Mouse (Mus musculus) lung, embryonic 15.5 days (tissue): ENCODE data around the gene Zkscan6. TPM values are rescaled to one million over a fixed set of nuclear protein-coding genes. Genes with fewer than 3 reads are reported as not detected.
A peak's percentile ranks its signal among the peaks of the same experiment; 100 is the strongest.

Experiments
- ATAC-seq: fragments of 200-750 bp; cut with Nextera tagmentation; 2 replicates; pipeline ENCODE4 v1.8.0; 2017; ENCODE audit warnings: moderate number of reproducible peaks, borderline replicate concordance; ENCODE audit not compliant: low FRiP score, low TSS enrichment; ENCODE audit errors: extremely low read depth
- H3K27ac ChIP-seq: fragments of 300-500 bp; sonication (generic); 2 replicates; pipeline ENCODE4 v1.5.1; 2015; ENCODE audit warnings: moderate library complexity, mild to moderate bottlenecking, inconsistent platforms
- H3K27me3 ChIP-seq: fragments of 300-500 bp; sonication (generic); 2 replicates; pipeline ENCODE4 v1.6.1; 2015; ENCODE audit warnings: inconsistent platforms
- H3K36me3 ChIP-seq: fragments of 300-500 bp; sonication (generic); 2 replicates; pipeline ENCODE4 v1.6.1; 2015; ENCODE audit warnings: inconsistent platforms
- H3K4me1 ChIP-seq: fragments of 300-500 bp; sonication (generic); 2 replicates; pipeline ENCODE4 v1.6.1; 2015; ENCODE audit warnings: inconsistent platforms
- H3K4me2 ChIP-seq: fragments of 300-500 bp; sonication (generic); 2 replicates; pipeline ENCODE4 v1.6.1; 2015; ENCODE audit warnings: inconsistent platforms, mild to moderate bottlenecking, moderate library complexity
- H3K4me3 ChIP-seq: fragments of 300-500 bp; sonication (generic); 2 replicates; pipeline ENCODE4 v1.5.1; 2015; ENCODE audit warnings: mild to moderate bottlenecking, inconsistent platforms
- H3K9ac ChIP-seq: fragments of 300-500 bp; sonication (generic); 2 replicates; pipeline ENCODE4 v1.6.1; 2015; ENCODE audit warnings: inconsistent platforms
- H3K9me3 ChIP-seq: fragments of 300-500 bp; sonication (generic); 2 replicates; pipeline ENCODE4 v1.6.1; 2016; ENCODE audit warnings: inconsistent platforms
- WGBS: fragments of 180-500 bp; shearing (Covaris S2); methylation state at CpG from one replicate; pipeline ENCODE4 v1.1.7; 2015; 5-methylcytosine and 5-hydroxymethylcytosine counted together
- polyA plus RNA-seq: library from polyadenylated mRNA; unstranded; fragments of >200 nt; fragmentation: Nextera tagmentation; extraction: Ambion mirVana; gene quantifications from 2 replicates; pipeline ENCODE4 v1.2.1, GENCODE M21; 2015

Gene Zkscan6
- polyA plus RNA-seq = 15.5 and 15.8 TPM in 2 replicates

DNA sequence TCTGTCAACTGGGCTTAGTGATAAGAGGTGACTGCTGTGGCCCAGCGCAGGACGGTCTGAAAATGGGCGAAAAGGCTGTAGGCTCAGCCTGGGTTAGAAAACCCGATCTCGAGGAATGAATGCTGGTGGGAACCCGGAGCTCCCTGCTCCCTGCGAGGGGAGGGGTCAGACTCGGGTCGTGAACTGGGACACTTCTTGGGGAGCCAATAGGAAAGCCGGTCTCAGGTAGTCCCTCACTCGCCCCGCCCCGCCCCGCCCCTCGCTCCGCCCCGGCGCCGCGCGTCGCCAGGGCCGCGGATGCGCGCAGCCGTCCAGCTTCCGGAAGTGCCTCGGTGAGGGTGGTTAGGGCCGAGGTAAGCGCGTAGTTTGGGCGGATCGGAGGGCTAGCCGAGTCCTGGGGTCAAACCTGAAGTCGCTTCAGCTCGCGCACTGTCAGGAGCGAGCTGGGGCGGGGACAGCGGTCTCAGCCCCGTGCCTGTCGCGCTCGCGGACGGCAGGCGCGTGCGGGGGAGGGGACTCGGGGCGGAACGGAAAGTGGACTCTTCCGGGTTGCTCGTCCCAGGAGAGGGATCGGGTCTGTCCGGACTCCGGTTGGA is at the start of gene Zkscan6:
TSS of gene Zkscan6 (plus strand) at position 267 of the 596 bp plus-strand sequence.
- WGBS = under 1% methylated on average over 57 of the region's 58 CpGs
- H3K27me3 ChIP-seq = no peaks in the 10 kb centered on the region
- peak within 1 kb of the TSS; percentile 85 for H3K4me3 ChIP-seq
- H3K4me1 ChIP-seq = peaks cover 7% of the 10 kb centered on the region
- peak; percentile 99 for ATAC-seq
- peak within 1 kb of the TSS; percentile 90 for H3K4me2 ChIP-seq
- H3K27ac ChIP-seq = peak within 1 kb of the TSS; percentile 92
- H3K36me3 ChIP-seq = no peaks in the 10 kb centered on the region
- H3K9me3 ChIP-seq = no peaks in the 10 kb centered on the region
- peak within 1 kb of the TSS; percentile 79 for H3K9ac ChIP-seq

- H3K36me3 ChIP-seq = peaks cover 3% of the 10 kb centered on the region; the same call in 1 of the 2 replicates
- no peak overlapping the region for H3K27ac ChIP-seq
- H3K4me1 ChIP-seq = no peaks in the 10 kb centered on the region
- H3K9ac ChIP-seq = no peak overlapping the region
- H3K4me2 ChIP-seq = no peak overlapping the region
- H3K4me3 ChIP-seq = no peak overlapping the region
- no peaks in the 10 kb centered on the region for H3K9me3 ChIP-seq
- ATAC-seq = no peak
- H3K27me3 ChIP-seq = no peaks in the 10 kb centered on the region
- 91% methylated on average over 1 of the region's 1 CpGs for WGBS
Measured at GRCm38 (mm10) chr11:65759350-65759749, 47.6 kb upstream of the Zkscan6 start.

GRCm38 (mm10) chr11:65760912-65761311 is 46.1 kb upstream of the Zkscan6 start:
- H3K4me1 ChIP-seq = no peaks in the 10 kb centered on the region
- no peaks in the 10 kb centered on the region for H3K27me3 ChIP-seq
- 85% methylated on average over 2 of the region's 2 CpGs for WGBS
- H3K9me3 ChIP-seq = no peaks in the 10 kb centered on the region
- H3K9ac ChIP-seq = no peak overlapping the region
- no peak overlapping the region for H3K4me2 ChIP-seq
- H3K27ac ChIP-seq = no peak overlapping the region
- no peak for ATAC-seq
- H3K4me3 ChIP-seq = no peak overlapping the region
- no peaks in the 10 kb centered on the region for H3K36me3 ChIP-seq

- Histone ChIP-seq H3K4me3 (no peak overlapping the region), H3K27me3 (no peaks in the 10 kb centered on the region), H3K4me1 (peaks cover 12% of the 10 kb centered on the region; the same call in 1 of the 2 replicates), H3K9me3 (no peaks in the 10 kb centered on the region), H3K27ac (no peak overlapping the region), H3K9ac (no peak overlapping the region), H3K36me3 (no peaks in the 10 kb centered on the region), H3K4me2 (no peak overlapping the region)
- ATAC-seq = no peak
Measured at GRCm38 (mm10) chr11:65768445-65768844, 38.5 kb upstream of the Zkscan6 start.

GRCm38 (mm10) chr11:65769990-65770389 is 37.0 kb upstream of the Zkscan6 start:
- Histone ChIP-seq H3K9me3 (no peaks in the 10 kb centered on the region), H3K4me1 (peaks cover 18% of the 10 kb centered on the region), H3K9ac (no peak overlapping the region), H3K27ac (no peak overlapping the region), H3K4me2 (no peak overlapping the region), H3K4me3 (no peak overlapping the region), H3K27me3 (no peaks in the 10 kb centered on the region), H3K36me3 (no peaks in the 10 kb centered on the region)
- ATAC-seq = no peak
- WGBS = 58% methylated on average over 5 of the region's 5 CpGs

- no peaks in the 10 kb centered on the region for H3K9me3 ChIP-seq
- H3K27ac ChIP-seq = no peak overlapping the region
- no peak for ATAC-seq
- H3K4me2 ChIP-seq = no peak overlapping the region
- 81% methylated on average over 1 of the region's 1 CpGs for WGBS
- H3K27me3 ChIP-seq = no peaks in the 10 kb centered on the region
- H3K36me3 ChIP-seq = no peaks in the 10 kb centered on the region
- H3K4me1 ChIP-seq = peaks cover 18% of the 10 kb centered on the region
- no peak overlapping the region for H3K4me3 ChIP-seq
- H3K9ac ChIP-seq = no peak overlapping the region
Measured at GRCm38 (mm10) chr11:65771546-65771945, 35.4 kb upstream of the Zkscan6 start.

DNA sequence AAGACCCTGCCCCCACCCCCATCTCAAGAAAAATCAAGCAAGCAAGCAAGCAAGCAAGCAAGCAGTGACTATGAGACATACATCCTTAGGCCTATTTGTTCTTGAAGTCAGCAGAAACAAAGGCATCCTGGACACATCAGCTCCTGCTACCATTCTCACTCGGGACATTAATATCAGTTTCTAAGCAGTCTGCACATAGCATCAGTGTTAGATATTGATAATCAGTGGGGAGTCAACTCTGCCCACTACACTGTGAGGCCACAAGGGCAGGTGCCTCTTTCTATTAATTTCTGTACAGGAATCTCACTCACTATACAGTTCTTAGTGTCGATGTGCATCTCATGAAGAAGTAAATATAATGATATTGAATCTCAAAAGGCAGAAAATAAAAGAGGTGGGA is 33.4 kb upstream of the Zkscan6 start:
- H3K9ac ChIP-seq = no peak overlapping the region
- no peak overlapping the region for H3K4me3 ChIP-seq
- no peak overlapping the region for H3K4me2 ChIP-seq
- 67% methylated on average over 2 of the region's 2 CpGs for WGBS
- no peaks in the 10 kb centered on the region for H3K9me3 ChIP-seq
- H3K36me3 ChIP-seq = no peaks in the 10 kb centered on the region
- no peaks in the 10 kb centered on the region for H3K27me3 ChIP-seq
- H3K27ac ChIP-seq = no peak overlapping the region
- H3K4me1 ChIP-seq = peaks cover 27% of the 10 kb centered on the region
- no peak for ATAC-seq

- Histone ChIP-seq H3K4me3 (no peak overlapping the region), H3K27ac (no peak overlapping the region), H3K4me1 (peaks cover 32% of the 10 kb centered on the region), H3K4me2 (no peak overlapping the region), H3K36me3 (no peaks in the 10 kb centered on the region), H3K9ac (no peak overlapping the region), H3K27me3 (no peaks in the 10 kb centered on the region), H3K9me3 (no peaks in the 10 kb centered on the region)
- no peak for ATAC-seq
- 48% methylated on average over 6 of the region's 6 CpGs for WGBS
Measured at GRCm38 (mm10) chr11:65773946-65774656, 32.9 kb upstream of the Zkscan6 start.

DNA sequence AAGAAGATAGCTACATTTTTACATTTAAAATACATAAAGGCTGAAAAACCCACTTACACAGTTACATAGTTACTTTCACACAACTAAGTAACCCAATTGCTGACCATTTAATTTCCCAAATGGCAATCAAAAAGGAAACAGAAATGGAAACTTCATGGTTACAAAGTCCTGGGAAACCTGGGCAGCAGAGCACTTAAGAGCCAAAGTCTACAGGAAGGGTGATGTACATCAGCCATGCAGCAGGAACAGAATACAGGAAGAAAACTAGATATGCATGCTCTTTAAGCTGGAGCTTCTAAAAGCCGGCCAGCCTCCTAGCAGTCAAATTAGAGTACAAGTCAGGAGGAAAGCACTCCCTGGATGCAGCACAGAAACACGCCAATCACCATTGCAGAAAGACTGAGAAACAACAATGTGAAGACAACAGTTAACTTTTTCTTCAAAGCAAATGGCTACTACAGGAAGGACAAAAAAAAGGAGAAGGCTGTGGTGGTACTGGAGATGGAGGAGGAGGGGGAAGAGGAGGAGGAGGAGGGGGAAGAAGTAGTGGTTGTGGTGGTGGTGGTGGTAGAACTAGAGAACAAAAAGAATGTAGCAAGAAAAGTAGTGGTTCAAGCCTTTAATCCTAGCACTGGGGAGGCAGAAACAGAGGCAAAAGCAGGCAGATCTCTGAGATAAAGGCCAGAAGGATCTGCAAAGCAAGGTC is 29.9 kb upstream of the Zkscan6 start:
- Histone ChIP-seq H3K27ac (no peak overlapping the region), H3K27me3 (no peaks in the 10 kb centered on the region), H3K4me3 (no peak overlapping the region), H3K36me3 (peaks cover 13% of the 10 kb centered on the region; the same call in 1 of the 2 replicates), H3K9me3 (no peaks in the 10 kb centered on the region), H3K4me2 (no peak overlapping the region), H3K4me1 (peaks cover 38% of the 10 kb centered on the region), H3K9ac (no peak overlapping the region)
- no peak for ATAC-seq
- WGBS = 51% methylated on average over 2 of the region's 2 CpGs

- H3K36me3 ChIP-seq = peaks cover 13% of the 10 kb centered on the region; the same call in 1 of the 2 replicates
- H3K9ac ChIP-seq = no peak overlapping the region
- H3K9me3 ChIP-seq = no peaks in the 10 kb centered on the region
- WGBS = 30% methylated on average over 5 of the region's 5 CpGs
- no peak for ATAC-seq
- no peak overlapping the region for H3K4me3 ChIP-seq
- H3K27me3 ChIP-seq = no peaks in the 10 kb centered on the region
- peaks cover 38% of the 10 kb centered on the region for H3K4me1 ChIP-seq
- no peak overlapping the region for H3K27ac ChIP-seq
- H3K4me2 ChIP-seq = no peak overlapping the region
Measured at GRCm38 (mm10) chr11:65777810-65778209, 29.2 kb upstream of the Zkscan6 start.

- WGBS = 53% methylated on average over 1 of the region's 1 CpGs
- no peak for ATAC-seq
Measured at GRCm38 (mm10) chr11:65779066-65779465, 27.9 kb upstream of the Zkscan6 start.

GRCm38 (mm10) chr11:65779578-65779977 is 27.4 kb upstream of the Zkscan6 start:
- no peak overlapping the region for H3K27ac ChIP-seq
- 91% methylated on average over 1 of the region's 1 CpGs for WGBS
- ATAC-seq = no peak
- peaks cover 28% of the 10 kb centered on the region for H3K4me1 ChIP-seq
- H3K9me3 ChIP-seq = no peaks in the 10 kb centered on the region
- H3K9ac ChIP-seq = no peak overlapping the region
- H3K4me3 ChIP-seq = no peak overlapping the region
- H3K27me3 ChIP-seq = no peaks in the 10 kb centered on the region
- H3K36me3 ChIP-seq = peaks cover 13% of the 10 kb centered on the region; the same call in 1 of the 2 replicates
- no peak overlapping the region for H3K4me2 ChIP-seq

More at GRCm38 (mm10) chr11:65779066-65779465, 27.9 kb upstream of the Zkscan6 start:
- Histone ChIP-seq H3K4me3 (no peak overlapping the region), H3K9me3 (no peaks in the 10 kb centered on the region), H3K4me1 (peaks cover 28% of the 10 kb centered on the region), H3K9ac (no peak overlapping the region), H3K36me3 (peaks cover 13% of the 10 kb centered on the region; the same call in 1 of the 2 replicates), H3K4me2 (no peak overlapping the region), H3K27me3 (no peaks in the 10 kb centered on the region), H3K27ac (no peak overlapping the region)
